ENCODE assay signal across 18 mouse cellular contexts in genomic region chr10:18643506-18643905, GRCm38 (mm10).
DNase-seq lines count a peak whose midpoint lies in the region; ATAC-seq lines count a peak whose summit lies in the region.
"Had no signal": no experiment of that assay in that cellular context is flagged by ENCODE, and none has a peak within 500 bp of the region (broad histone marks: within the 10 kb centered on the region; RNA-seq: fewer than 3 reads in every experiment).

No protein-coding gene starts in this region.

- 86% methylated on average over 3 of the region's 3 CpGs for WGBS in kidney, embryonic 14.5 days
- 85% methylated on average over 3 of the region's 3 CpGs for WGBS in forebrain, embryonic 15.5 days

- H3K4me2 ChIP-seq in kidney, embryonic 14.5 days (replicated peaks; ENCODE audit: low read depth, low read length): no peak overlapping the region
- H3K4me2 ChIP-seq in forebrain, embryonic 15.5 days (replicated peaks): no peak overlapping the region
- H3K4me2 ChIP-seq: embryonic facial prominence, embryonic 15.5 days; hindbrain, embryonic 13.5 days; midbrain, embryonic 11.5 days had no signal

- DNase-seq in adrenal gland, postnatal 10 days: peak; percentile 46
- DNase-seq in adrenal gland, adult (ENCODE audit: inconsistent age in 2 of 2, low spot score in 1 of 2): no peak
- peak; percentile 58 to 70 for DNase-seq in kidney, adult 8-10 months
- peak; percentile 40 for DNase-seq in right cerebral cortex, adult 18-20 months
- no peak for DNase-seq in right cerebral cortex, postnatal 4 days
- DNase-seq in kidney, postnatal 36 days: peak; percentile 62 to 76
- DNase-seq: adrenal gland, postnatal 25 days; embryo, embryonic 11 days; gastrocnemius, postnatal 36 days; heart, postnatal 10 days; liver, postnatal 0 days; lung, postnatal 4 days had no signal

- H3K27me3 ChIP-seq in kidney, embryonic 14.5 days (ENCODE audit: control insufficient read depth, insufficient read depth, low read length): no peaks in the 10 kb centered on the region
- no peaks in the 10 kb centered on the region for H3K27me3 ChIP-seq in forebrain, embryonic 15.5 days
- H3K27me3 ChIP-seq: embryonic facial prominence, embryonic 15.5 days; hindbrain, embryonic 13.5 days had no signal

- no peak overlapping the region for H3K9ac ChIP-seq in kidney, embryonic 14.5 days (ENCODE audit: low read depth, low read length)
- no peak overlapping the region for H3K9ac ChIP-seq in forebrain, embryonic 15.5 days (replicated peaks)
- H3K9ac ChIP-seq: embryonic facial prominence, embryonic 15.5 days; hindbrain, embryonic 13.5 days; liver, postnatal 0 days had no signal

- H3K4me1 ChIP-seq in kidney, embryonic 14.5 days (ENCODE audit: control insufficient read depth, insufficient read depth, low read length): no peaks in the 10 kb centered on the region
- H3K4me1 ChIP-seq in forebrain, embryonic 15.5 days: no peaks in the 10 kb centered on the region
- H3K4me1 ChIP-seq: embryonic facial prominence, embryonic 15.5 days; heart, embryonic 10.5 days had no signal

- no peak for ATAC-seq in kidney, embryonic 14.5 days (ENCODE audit: low FRiP score, low TSS enrichment)
- no peak for ATAC-seq in forebrain, embryonic 15.5 days (replicated peaks)
- ATAC-seq: liver, postnatal 0 days had no signal

- no peaks in the 10 kb centered on the region for H3K36me3 ChIP-seq in kidney, embryonic 14.5 days (ENCODE audit: control insufficient read depth, insufficient read depth, low read length)
- H3K36me3 ChIP-seq in forebrain, embryonic 15.5 days: peaks cover 8% of the 10 kb centered on the region; the same call in 1 of the 2 replicates
- H3K36me3 ChIP-seq: embryonic facial prominence, embryonic 15.5 days; heart, embryonic 10.5 days had no signal

- no peak overlapping the region for H3K4me3 ChIP-seq in kidney, embryonic 14.5 days (ENCODE audit: low read length)
- no peak overlapping the region for H3K4me3 ChIP-seq in forebrain, embryonic 15.5 days
- H3K4me3 ChIP-seq: embryonic facial prominence, embryonic 15.5 days; heart, embryonic 10.5 days; hindbrain, embryonic 13.5 days had no signal

- H3K9me3 ChIP-seq in kidney, embryonic 14.5 days (ENCODE audit: control insufficient read depth, low read length): no peaks in the 10 kb centered on the region
- H3K9me3 ChIP-seq in forebrain, embryonic 15.5 days: no peaks in the 10 kb centered on the region
- H3K9me3 ChIP-seq: embryonic facial prominence, embryonic 15.5 days; heart, embryonic 10.5 days; hindbrain, embryonic 13.5 days had no signal

- H3K27ac ChIP-seq in kidney, embryonic 14.5 days (ENCODE audit: low read depth, low read length): no peak overlapping the region
- H3K27ac ChIP-seq in forebrain, embryonic 15.5 days (replicated peaks): no peak overlapping the region
- H3K27ac ChIP-seq: embryonic facial prominence, embryonic 15.5 days; heart, embryonic 10.5 days; hindbrain, embryonic 13.5 days had no signal

Comparison
In these comparisons a context has a peak if more than half of its experiments do, and no peak if none do; other contexts are left out.
1. DNase-seq: peak in adrenal gland, postnatal 10 days (single experiment), kidney, adult 8-10 months (2 of 2), right cerebral cortex, adult 18-20 months (single experiment) and kidney, postnatal 36 days (2 of 2); none in adrenal gland, adult (0 of 2) and right cerebral cortex, postnatal 4 days (single experiment).